Mouse (Mus musculus): ENCODE measurements around the gene Prss38. TPM values are rescaled to one million over a fixed set of nuclear protein-coding genes. Genes with fewer than 3 reads are reported as not detected.
"Not testable (repeated sequence)": the region's sequence is repeated elsewhere in the genome, so short reads cannot be mapped to it uniquely, and the experiment has no call there.

Prss38 gene
- polyA plus RNA-seq, 1 experiment from 2014 or later = not detected

GRCm38 (mm10) chr11:59369848-59370247 is 5.6 kb downstream of the Prss38 start:
- WGBS (ENCODE audit: insufficient replicate concordance) = 54% methylated on average over 11 of the region's 11 CpGs
- no peak for ATAC-seq
- no peaks in the 10 kb centered on the region for H3K4me1 ChIP-seq

DNA sequence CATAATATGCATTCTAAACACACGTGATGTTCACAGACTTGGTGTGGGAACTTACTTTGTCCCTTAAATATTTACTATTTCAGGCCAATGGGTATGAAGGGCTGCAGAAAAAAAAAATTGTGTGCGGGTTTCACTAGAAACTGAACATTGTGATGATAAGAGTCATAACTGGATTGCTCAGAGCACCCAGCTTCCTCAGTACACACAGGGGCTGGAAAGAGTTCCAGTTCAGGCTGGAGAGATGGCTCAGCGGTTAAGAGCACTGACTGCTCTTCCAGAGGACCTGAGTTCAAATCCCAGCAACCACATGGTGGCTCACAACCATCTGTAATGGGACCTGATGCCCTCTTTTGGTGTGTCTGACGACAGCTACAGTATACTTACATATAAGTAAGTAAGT is 7.5 kb downstream of the Prss38 start:
- H3K4me2 ChIP-seq; H3K27me3 ChIP-seq (replicated peaks); H3K36me3 ChIP-seq; ATAC-seq; H3K9me3 ChIP-seq (replicated peaks); H3K27ac ChIP-seq; H3K4me1 ChIP-seq; H3K4me3 ChIP-seq; H3K9ac ChIP-seq: not testable (repeated sequence)
- WGBS (ENCODE audit: insufficient replicate concordance) = 58% methylated on average over 4 of the region's 4 CpGs

More at GRCm38 (mm10) chr11:59369848-59370247, 5.6 kb downstream of the Prss38 start:
- Histone ChIP-seq H3K4me3 (no peak overlapping the region), H3K36me3 (no peaks in the 10 kb centered on the region), H3K4me2 (no peak overlapping the region), H3K9ac (no peak overlapping the region), H3K27ac (no peak overlapping the region), H3K9me3 (replicated peaks) (no peaks in the 10 kb centered on the region), H3K27me3 (replicated peaks) (peaks cover 14% of the 10 kb centered on the region; the same call in 1 of the 2 replicates)

DNA sequence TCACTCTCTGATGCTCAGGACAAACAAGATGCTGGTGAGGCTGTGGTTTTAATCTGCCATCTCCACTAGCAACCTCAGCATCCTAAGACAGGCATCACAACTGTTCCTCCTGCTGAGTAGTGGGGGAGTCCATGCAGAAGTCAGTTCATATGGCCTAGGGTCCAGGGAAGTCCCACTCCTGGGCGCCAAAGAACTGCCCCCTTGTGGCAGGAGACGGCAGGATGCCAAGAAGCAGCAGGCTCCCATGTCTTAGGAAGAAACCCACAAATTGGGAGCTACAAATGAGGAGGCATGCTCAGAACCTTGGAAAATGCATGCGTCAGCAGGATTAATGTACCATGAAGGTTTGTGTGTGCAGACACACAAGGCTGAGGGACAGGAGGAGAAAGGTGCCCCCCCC is 8.8 kb downstream of the Prss38 start:
- Histone ChIP-seq H3K9ac (no peak overlapping the region), H3K9me3 (replicated peaks) (no peaks in the 10 kb centered on the region), H3K4me2 (no peak overlapping the region), H3K4me1 (no peaks in the 10 kb centered on the region), H3K36me3 (no peaks in the 10 kb centered on the region), H3K27me3 (replicated peaks) (no peaks in the 10 kb centered on the region), H3K4me3 (no peak overlapping the region), H3K27ac (no peak overlapping the region)
- WGBS (ENCODE audit: insufficient replicate concordance) = 24% methylated on average over 3 of the region's 3 CpGs
- ATAC-seq = no peak

GRCm38 (mm10) chr11:59366031-59366430 is 9.4 kb downstream of the Prss38 start:
- no peaks in the 10 kb centered on the region for H3K36me3 ChIP-seq
- WGBS (ENCODE audit: insufficient replicate concordance) = 66% methylated on average over 3 of the region's 3 CpGs
- no peaks in the 10 kb centered on the region for H3K9me3 ChIP-seq (replicated peaks)
- no peaks in the 10 kb centered on the region for H3K4me1 ChIP-seq
- H3K27me3 ChIP-seq (replicated peaks) = no peaks in the 10 kb centered on the region
- no peak overlapping the region for H3K27ac ChIP-seq
- no peak overlapping the region for H3K4me2 ChIP-seq
- ATAC-seq = no peak
- H3K4me3 ChIP-seq = no peak overlapping the region
- no peak overlapping the region for H3K9ac ChIP-seq

DNA sequence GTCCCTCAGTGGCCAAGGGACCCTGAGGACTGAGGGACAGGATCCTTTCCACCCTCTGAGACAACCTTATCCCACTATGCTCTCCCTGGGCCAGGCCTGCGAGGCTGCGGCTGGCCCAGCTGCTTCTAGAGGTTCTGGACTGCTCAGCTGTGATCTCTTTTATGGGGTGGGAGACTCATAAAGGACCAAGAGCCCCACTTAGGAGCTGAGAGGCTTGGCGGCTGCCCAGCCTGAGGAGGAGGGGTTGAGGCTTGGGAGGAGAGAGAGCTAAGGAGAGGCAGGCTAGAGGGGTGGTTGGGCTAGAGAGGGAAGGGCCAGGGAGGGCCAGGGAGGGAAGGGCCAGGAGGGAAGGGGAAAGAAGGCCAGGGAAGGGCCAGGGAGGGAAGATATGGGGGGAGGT is 11.0 kb downstream of the Prss38 start:
- Histone ChIP-seq H3K4me1 (no peaks in the 10 kb centered on the region), H3K36me3 (no peaks in the 10 kb centered on the region), H3K27me3 (replicated peaks) (no peaks in the 10 kb centered on the region), H3K4me3 (no peak overlapping the region), H3K4me2 (no peak overlapping the region), H3K27ac (no peak overlapping the region), H3K9ac (no peak overlapping the region), H3K9me3 (replicated peaks) (no peaks in the 10 kb centered on the region)
- no peak for ATAC-seq
- WGBS (ENCODE audit: insufficient replicate concordance) = 52% methylated on average over 3 of the region's 3 CpGs

GRCm38 (mm10) chr11:59364007-59364406 is 11.4 kb downstream of the Prss38 start:
- 82% methylated on average over 9 of the region's 9 CpGs for WGBS (ENCODE audit: insufficient replicate concordance)
- H3K4me1 ChIP-seq = no peaks in the 10 kb centered on the region
- no peak overlapping the region for H3K4me3 ChIP-seq
- ATAC-seq = no peak
- H3K9me3 ChIP-seq (replicated peaks) = no peaks in the 10 kb centered on the region
- H3K4me2 ChIP-seq = no peak overlapping the region
- no peaks in the 10 kb centered on the region for H3K27me3 ChIP-seq (replicated peaks)
- H3K36me3 ChIP-seq = no peaks in the 10 kb centered on the region
- no peak overlapping the region for H3K27ac ChIP-seq
- no peak overlapping the region for H3K9ac ChIP-seq

- Histone ChIP-seq H3K36me3 (no peaks in the 10 kb centered on the region), H3K27ac (no peak overlapping the region), H3K4me3 (no peak overlapping the region), H3K9me3 (replicated peaks) (no peaks in the 10 kb centered on the region), H3K27me3 (replicated peaks) (no peaks in the 10 kb centered on the region), H3K4me2 (no peak overlapping the region), H3K9ac (no peak overlapping the region), H3K4me1 (no peaks in the 10 kb centered on the region)
- ATAC-seq = no peak
- 63% methylated on average over 9 of the region's 9 CpGs for WGBS (ENCODE audit: insufficient replicate concordance)
Measured at GRCm38 (mm10) chr11:59361291-59361690, 14.2 kb downstream of the Prss38 start.

DNA sequence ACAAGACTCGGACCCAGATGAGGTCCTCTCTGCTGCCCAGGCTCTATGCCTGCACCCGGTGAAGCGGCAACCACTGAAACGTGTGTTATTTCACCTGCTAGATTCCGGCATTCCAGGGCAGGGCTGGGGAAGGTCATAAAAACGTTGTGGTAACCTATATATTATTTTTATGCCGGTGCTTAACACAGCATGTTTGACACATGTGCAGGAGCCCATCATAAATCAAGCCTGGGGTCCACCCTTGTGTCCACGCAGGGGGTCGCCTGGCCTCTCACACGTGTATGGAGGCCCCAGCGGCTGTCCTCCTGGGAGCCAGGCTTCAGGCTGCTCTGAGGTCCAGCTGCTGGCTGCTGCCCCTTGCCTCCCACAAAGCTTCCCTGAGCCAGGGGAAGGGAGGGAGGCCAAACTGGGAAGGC is 18.6 kb downstream of the Prss38 start:
- Histone ChIP-seq H3K4me2 (no peak overlapping the region), H3K27ac (no peak overlapping the region), H3K4me3 (no peak overlapping the region), H3K9ac (no peak overlapping the region), H3K36me3 (no peaks in the 10 kb centered on the region), H3K27me3 (replicated peaks) (no peaks in the 10 kb centered on the region), H3K4me1 (no peaks in the 10 kb centered on the region), H3K9me3 (replicated peaks) (no peaks in the 10 kb centered on the region)
- ATAC-seq = no peak
- WGBS (ENCODE audit: insufficient replicate concordance) = 55% methylated on average over 11 of the region's 11 CpGs

GRCm38 (mm10) chr11:59354793-59355192 is 20.7 kb downstream of the Prss38 start:
- ATAC-seq = no peak
- Histone ChIP-seq H3K27me3 (replicated peaks) (no peaks in the 10 kb centered on the region), H3K4me2 (no peak overlapping the region), H3K4me1 (no peaks in the 10 kb centered on the region), H3K9me3 (replicated peaks) (no peaks in the 10 kb centered on the region), H3K27ac (no peak overlapping the region), H3K36me3 (no peaks in the 10 kb centered on the region), H3K4me3 (no peak overlapping the region), H3K9ac (no peak overlapping the region)
- WGBS (ENCODE audit: insufficient replicate concordance) = 71% methylated on average over 4 of the region's 4 CpGs

GRCm38 (mm10) chr11:59350326-59350725 is 25.1 kb downstream of the Prss38 start:
- Histone ChIP-seq H3K9ac (no peak overlapping the region), H3K4me3 (no peak overlapping the region), H3K4me2 (no peak overlapping the region), H3K27ac (no peak overlapping the region), H3K4me1 (no peaks in the 10 kb centered on the region), H3K27me3 (replicated peaks) (0 out of 2 replicates have a peak, but pooled peaks cover 4% of the 10 kb centered on the region), H3K9me3 (replicated peaks) (no peaks in the 10 kb centered on the region), H3K36me3 (no peaks in the 10 kb centered on the region)
- ATAC-seq = no peak
- WGBS (ENCODE audit: insufficient replicate concordance) = 66% methylated on average over 2 of the region's 2 CpGs

DNA sequence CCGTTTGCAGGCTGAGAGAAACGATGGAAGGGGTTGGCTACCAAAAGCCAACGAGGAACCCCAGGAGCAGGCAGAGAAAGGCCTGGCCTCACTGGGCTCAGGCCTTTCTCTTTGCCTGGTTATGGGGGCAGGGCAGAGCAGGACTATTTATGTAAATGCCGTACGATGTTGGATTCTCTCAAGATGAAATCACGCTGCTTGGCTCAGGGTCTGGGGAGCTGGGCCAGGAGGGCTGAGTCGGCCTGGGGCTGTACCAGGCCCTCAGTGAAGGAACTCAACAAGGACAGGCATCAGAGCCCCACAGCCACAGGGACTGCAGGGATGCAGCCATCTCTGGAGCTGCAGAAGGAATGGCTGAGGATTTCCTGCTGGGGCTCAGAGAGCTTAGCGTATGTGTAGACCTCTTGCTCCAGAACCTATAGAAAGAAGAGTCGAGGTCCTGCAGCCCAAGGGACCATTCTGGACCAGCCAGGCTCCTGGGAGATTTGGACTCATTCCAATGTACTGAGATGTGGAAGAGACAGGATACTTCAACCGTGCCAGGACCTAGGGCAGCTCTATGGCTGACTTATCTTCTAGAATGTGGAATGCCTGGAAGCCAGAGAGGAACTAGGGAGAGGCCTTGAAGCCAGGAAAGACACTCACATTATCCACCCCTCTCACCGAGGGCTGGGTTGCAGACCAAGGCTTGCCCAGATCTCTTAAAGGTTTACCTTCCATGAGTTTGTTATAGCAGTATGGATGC is 29.1 kb downstream of the Prss38 start:
- H3K9ac ChIP-seq = no peak overlapping the region
- H3K9me3 ChIP-seq (replicated peaks) = no peaks in the 10 kb centered on the region
- H3K27ac ChIP-seq = no peak overlapping the region
- H3K4me3 ChIP-seq = no peak overlapping the region
- H3K4me2 ChIP-seq = no peak overlapping the region
- no peaks in the 10 kb centered on the region for H3K36me3 ChIP-seq
- H3K4me1 ChIP-seq = no peaks in the 10 kb centered on the region
- peaks cover 4% of the 10 kb centered on the region; the same call in 1 of the 2 replicates for H3K27me3 ChIP-seq (replicated peaks)
- ATAC-seq = no peak
- 66% methylated on average over 11 of the region's 11 CpGs for WGBS (ENCODE audit: insufficient replicate concordance)

GRCm38 (mm10) chr11:59342956-59343355 is 32.5 kb downstream of the Prss38 start:
- no peaks in the 10 kb centered on the region for H3K9me3 ChIP-seq (replicated peaks)
- no peak overlapping the region for H3K27ac ChIP-seq
- ATAC-seq = no peak
- no peak overlapping the region for H3K4me3 ChIP-seq
- H3K4me2 ChIP-seq = no peak overlapping the region
- H3K27me3 ChIP-seq (replicated peaks) = no peaks in the 10 kb centered on the region; the same call in 1 of the 2 replicates
- H3K4me1 ChIP-seq = no peaks in the 10 kb centered on the region
- no peak overlapping the region for H3K9ac ChIP-seq
- 35% methylated on average over 5 of the region's 5 CpGs for WGBS (ENCODE audit: insufficient replicate concordance)
- no peaks in the 10 kb centered on the region for H3K36me3 ChIP-seq

- H3K4me2 ChIP-seq = no peak overlapping the region
- ATAC-seq = no peak
- H3K4me1 ChIP-seq = no peaks in the 10 kb centered on the region
- no peak overlapping the region for H3K9ac ChIP-seq
- no peaks in the 10 kb centered on the region for H3K9me3 ChIP-seq (replicated peaks)
- WGBS (ENCODE audit: insufficient replicate concordance) = 66% methylated on average over 2 of the region's 2 CpGs
- no peaks in the 10 kb centered on the region for H3K36me3 ChIP-seq
- no peak overlapping the region for H3K27ac ChIP-seq
- no peak overlapping the region for H3K4me3 ChIP-seq
- H3K27me3 ChIP-seq (replicated peaks) = peaks cover 5% of the 10 kb centered on the region; the same call in 1 of the 2 replicates
Measured at GRCm38 (mm10) chr11:59338736-59339120, 36.7 kb downstream of the Prss38 start.

Measured in liver, embryonic 12.5 days (tissue).